Mouse (Mus musculus): ENCODE measurements around the gene Ripor3. TPM values are rescaled to one million over a fixed set of nuclear protein-coding genes. Genes with fewer than 3 reads are reported as not detected.

Ripor3 gene
- polyA plus RNA-seq, 1 experiment from 2014 or later, result 0.15 TPM

DNA sequence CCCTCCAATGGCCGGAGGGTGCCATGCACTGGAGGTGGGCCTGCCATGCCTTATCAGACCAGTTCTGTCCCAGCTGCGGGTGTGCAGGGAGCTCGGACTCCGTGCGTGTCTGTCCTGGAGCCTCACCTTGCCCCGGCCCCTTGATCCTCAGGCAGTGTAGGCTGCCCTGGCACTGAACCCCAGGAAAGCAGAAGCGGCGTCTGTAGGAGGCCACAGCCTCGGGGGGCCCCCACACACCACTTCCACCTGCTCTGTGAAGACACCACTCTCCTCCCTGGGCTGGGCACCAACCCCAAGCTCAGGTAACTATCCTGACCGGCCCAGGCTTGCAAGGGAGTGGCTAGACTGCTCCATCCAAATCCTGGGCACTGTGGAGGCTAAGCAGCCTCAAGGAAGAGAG is 30.0 kb downstream of the Ripor3 start:
- Histone ChIP-seq H3K27ac (no peak overlapping the region), H3K9ac (replicated peaks) (no peak overlapping the region), H3K36me3 (peaks cover 49% of the 10 kb centered on the region), H3K9me3 (no peaks in the 10 kb centered on the region), H3K27me3 (no peaks in the 10 kb centered on the region), H3K4me3 (replicated peaks) (no peak overlapping the region), H3K4me2 (replicated peaks) (no peak overlapping the region), H3K4me1 (replicated peaks) (no peaks in the 10 kb centered on the region)
- 90% methylated on average over 10 of the region's 10 CpGs for WGBS
- peak; percentile 15; the same call in 1 of the 2 replicates for ATAC-seq

DNA sequence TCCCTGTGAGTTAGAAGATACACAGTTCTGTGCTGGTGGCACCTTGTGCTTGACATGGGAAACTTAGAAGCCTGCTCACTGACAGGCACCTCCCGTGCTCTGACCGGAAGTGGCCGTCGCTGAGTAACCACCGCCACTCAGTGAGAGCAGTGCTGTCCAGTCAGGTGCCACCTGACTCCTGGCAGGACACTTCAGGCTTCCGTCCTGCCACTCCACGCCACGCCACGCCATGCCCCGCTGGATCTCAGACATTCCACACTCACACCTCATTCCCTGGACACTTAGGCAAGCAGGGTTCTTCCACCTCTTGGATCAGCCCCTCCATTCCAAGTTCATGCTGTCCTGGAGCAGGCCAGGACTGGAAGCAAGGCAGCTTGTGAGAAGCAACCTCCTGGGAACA is 32.1 kb downstream of the Ripor3 start:
- no peak overlapping the region for H3K9ac ChIP-seq (replicated peaks)
- no peak overlapping the region for H3K4me2 ChIP-seq (replicated peaks)
- 97% methylated on average over 10 of the region's 10 CpGs for WGBS
- H3K27me3 ChIP-seq, result no peaks in the 10 kb centered on the region
- no peak for ATAC-seq
- H3K4me1 ChIP-seq (replicated peaks), result no peaks in the 10 kb centered on the region
- no peak overlapping the region for H3K4me3 ChIP-seq (replicated peaks)
- peaks cover 71% of the 10 kb centered on the region for H3K36me3 ChIP-seq
- no peaks in the 10 kb centered on the region for H3K9me3 ChIP-seq
- H3K27ac ChIP-seq, result no peak overlapping the region

DNA sequence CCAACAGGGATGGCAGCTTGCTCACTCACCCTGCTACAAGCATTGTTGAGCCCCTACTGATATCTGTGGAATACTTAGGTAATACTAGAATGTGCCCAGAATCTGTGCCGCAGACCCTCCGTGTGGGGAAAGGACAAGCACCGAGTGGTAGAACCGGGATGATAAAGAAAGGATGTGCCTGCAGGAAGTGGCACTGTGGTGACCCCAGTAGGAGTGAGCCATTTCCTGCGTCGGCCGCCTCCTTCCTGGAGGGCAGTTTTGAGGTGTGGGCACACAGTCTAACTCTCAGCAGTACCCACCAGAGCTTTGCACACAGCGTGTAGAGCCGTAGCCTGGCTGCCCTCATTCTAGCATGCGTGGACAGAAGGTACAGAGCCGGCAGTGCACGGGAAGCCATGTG is 34.7 kb downstream of the Ripor3 start:
- H3K27me3 ChIP-seq, result no peaks in the 10 kb centered on the region
- no peak overlapping the region for H3K4me3 ChIP-seq (replicated peaks)
- H3K9ac ChIP-seq (replicated peaks), result no peak overlapping the region
- H3K4me1 ChIP-seq (replicated peaks), result no peaks in the 10 kb centered on the region
- no peak overlapping the region for H3K27ac ChIP-seq
- peaks cover 96% of the 10 kb centered on the region for H3K36me3 ChIP-seq
- 95% methylated on average over 12 of the region's 12 CpGs for WGBS
- H3K9me3 ChIP-seq, result no peaks in the 10 kb centered on the region
- no peak overlapping the region for H3K4me2 ChIP-seq (replicated peaks)
- ATAC-seq, result no peak

DNA sequence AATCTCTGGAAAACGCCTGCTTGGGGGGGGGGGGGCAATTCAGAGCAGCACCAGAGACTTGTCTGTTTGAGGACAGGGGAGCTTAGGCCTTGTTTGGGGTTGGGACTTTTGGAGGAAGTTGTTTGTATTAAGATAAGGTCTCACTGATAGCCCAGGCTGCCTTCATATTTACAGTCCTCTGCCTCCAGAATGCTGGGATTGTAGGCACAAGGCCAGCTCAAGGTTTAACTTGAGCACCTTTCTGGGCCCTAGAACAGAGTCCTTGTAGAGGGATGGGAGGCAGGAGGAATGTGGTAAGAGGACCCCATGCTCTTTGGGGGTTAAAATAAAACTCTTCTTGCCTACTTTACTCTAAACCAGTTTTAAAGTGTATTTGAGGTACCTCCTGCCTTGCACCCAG is 37.6 kb downstream of the Ripor3 start:
- 60% methylated on average over 1 of the region's 1 CpGs for WGBS
- Histone ChIP-seq H3K4me1 (replicated peaks) (no peaks in the 10 kb centered on the region), H3K27ac (no peak overlapping the region), H3K36me3 (peaks cover 100% of the 10 kb centered on the region), H3K27me3 (no peaks in the 10 kb centered on the region), H3K9me3 (no peaks in the 10 kb centered on the region), H3K4me2 (replicated peaks) (no peak overlapping the region), H3K4me3 (replicated peaks) (no peak overlapping the region), H3K9ac (replicated peaks) (no peak overlapping the region)
- ATAC-seq, result no peak

DNA sequence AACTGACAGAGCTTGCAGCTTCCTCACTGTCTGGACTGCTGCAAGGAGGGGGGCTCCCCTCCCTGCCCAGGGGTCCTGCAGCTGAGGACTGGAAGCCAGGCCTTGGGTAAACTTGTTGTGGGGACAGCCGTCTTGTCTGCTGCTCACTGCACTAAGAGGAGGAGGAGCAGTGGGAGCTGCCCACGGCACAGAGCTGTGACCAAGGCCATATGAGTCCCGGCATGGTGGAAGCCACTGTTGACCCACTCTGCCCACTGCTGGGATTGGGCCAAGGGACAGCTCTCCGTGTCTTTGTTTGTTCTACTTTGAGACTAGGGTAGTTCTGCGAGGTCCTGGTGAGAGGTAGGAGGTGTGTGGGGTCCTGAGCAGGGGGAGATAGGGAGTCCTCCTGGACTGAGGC is 38.3 kb downstream of the Ripor3 start:
- Histone ChIP-seq H3K36me3 (peaks cover 100% of the 10 kb centered on the region), H3K27ac (no peak overlapping the region), H3K9ac (replicated peaks) (no peak overlapping the region), H3K4me1 (replicated peaks) (no peaks in the 10 kb centered on the region), H3K27me3 (no peaks in the 10 kb centered on the region), H3K4me2 (replicated peaks) (no peak overlapping the region), H3K9me3 (no peaks in the 10 kb centered on the region), H3K4me3 (replicated peaks) (no peak overlapping the region)
- ATAC-seq, result no peak
- 80% methylated on average over 5 of the region's 5 CpGs for WGBS

DNA sequence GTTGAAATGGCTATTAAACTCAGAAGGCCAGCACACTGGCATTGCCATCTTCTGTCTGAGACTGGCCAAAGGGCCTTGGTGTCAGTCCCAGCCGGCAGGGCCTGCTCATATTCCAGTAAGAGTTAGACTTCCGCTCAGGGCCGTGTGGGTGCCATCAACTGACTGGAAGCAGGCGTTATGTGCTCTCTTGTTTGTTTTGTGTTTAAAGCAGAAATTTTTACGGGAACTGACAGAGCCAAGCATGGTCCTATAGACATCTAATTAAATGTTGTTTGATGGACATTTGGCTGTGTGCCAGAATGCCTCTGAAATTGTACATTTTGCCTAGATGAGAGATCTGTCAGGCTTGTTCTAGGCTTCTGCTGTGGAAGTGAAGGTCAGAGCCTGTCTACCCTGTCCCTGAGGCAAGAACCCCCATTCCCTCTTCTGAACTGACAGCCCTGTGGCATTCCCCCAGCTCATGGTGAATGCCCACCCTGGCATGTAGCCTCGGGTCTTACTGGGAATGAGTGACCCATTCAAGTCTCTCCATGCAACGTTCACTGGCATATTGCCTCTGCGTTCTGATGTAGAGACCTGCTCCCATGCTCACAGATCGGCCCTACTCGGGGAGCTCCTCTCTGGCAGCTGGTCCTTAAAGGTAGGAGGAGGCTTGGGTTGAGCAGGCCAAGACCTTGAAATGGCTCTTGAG is 40.4 kb downstream of the Ripor3 start:
- no peak overlapping the region for H3K4me3 ChIP-seq (replicated peaks)
- no peak overlapping the region for H3K27ac ChIP-seq
- H3K4me1 ChIP-seq (replicated peaks), result no peaks in the 10 kb centered on the region
- H3K9me3 ChIP-seq, result no peaks in the 10 kb centered on the region
- WGBS, result 91% methylated on average over 10 of the region's 10 CpGs
- no peak overlapping the region for H3K9ac ChIP-seq (replicated peaks)
- H3K36me3 ChIP-seq, result peaks cover 100% of the 10 kb centered on the region
- no peak for ATAC-seq
- no peak overlapping the region for H3K4me2 ChIP-seq (replicated peaks)
- no peaks in the 10 kb centered on the region for H3K27me3 ChIP-seq

DNA sequence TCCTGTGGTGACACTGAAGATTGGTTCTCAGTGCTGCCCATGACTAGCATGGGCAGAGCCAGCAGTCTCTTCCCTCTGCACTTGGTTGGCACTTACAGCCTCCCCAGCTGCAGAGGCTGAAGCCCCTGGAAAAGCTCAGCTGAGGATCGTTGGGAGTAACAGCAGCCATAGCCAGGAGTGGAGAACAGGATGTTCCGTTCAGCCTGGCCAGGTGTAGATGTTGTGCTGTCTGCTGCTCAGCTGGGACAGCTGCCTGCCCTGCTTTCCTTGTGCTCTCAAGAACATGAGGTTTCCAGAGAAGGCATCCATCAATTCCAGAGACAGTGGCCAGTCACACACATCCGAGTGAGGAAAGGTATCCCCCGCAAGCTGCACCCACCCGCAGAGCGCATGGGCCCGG is 41.9 kb downstream of the Ripor3 start:
- no peaks in the 10 kb centered on the region for H3K4me1 ChIP-seq (replicated peaks)
- no peak overlapping the region for H3K9ac ChIP-seq (replicated peaks)
- no peak overlapping the region for H3K27ac ChIP-seq
- H3K36me3 ChIP-seq, result peaks cover 100% of the 10 kb centered on the region
- H3K4me2 ChIP-seq (replicated peaks), result no peak overlapping the region
- 96% methylated on average over 7 of the region's 7 CpGs for WGBS
- H3K9me3 ChIP-seq, result no peaks in the 10 kb centered on the region
- H3K4me3 ChIP-seq (replicated peaks), result no peak overlapping the region
- no peaks in the 10 kb centered on the region for H3K27me3 ChIP-seq
- ATAC-seq, result no peak

DNA sequence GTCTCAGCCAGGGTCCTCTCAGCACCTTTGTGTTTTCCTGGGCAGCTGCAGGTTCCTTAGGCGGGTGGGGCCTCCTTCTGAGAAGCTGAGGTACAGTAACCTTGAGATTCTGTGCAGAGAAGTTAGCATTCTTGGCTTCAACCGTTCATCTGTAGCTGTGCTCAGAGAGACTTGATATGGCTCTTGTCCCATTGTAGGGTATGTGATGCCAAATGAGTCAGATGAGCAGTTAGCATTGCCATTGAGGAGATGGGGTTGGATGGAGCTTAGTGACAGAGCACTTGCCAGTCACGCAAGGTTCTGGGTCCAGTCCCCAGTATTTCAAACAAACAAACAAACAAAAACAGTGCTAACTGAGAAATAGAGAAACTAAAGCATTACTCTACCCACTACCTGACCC is 44.5 kb downstream of the Ripor3 start:
- H3K4me1 ChIP-seq (replicated peaks), result peaks cover 7% of the 10 kb centered on the region
- no peaks in the 10 kb centered on the region for H3K9me3 ChIP-seq
- H3K4me3 ChIP-seq (replicated peaks), result no peak overlapping the region
- ATAC-seq, result no peak
- 95% methylated on average over 3 of the region's 3 CpGs for WGBS
- H3K27ac ChIP-seq, result no peak overlapping the region
- no peak overlapping the region for H3K4me2 ChIP-seq (replicated peaks)
- no peaks in the 10 kb centered on the region for H3K27me3 ChIP-seq
- no peak overlapping the region for H3K9ac ChIP-seq (replicated peaks)
- H3K36me3 ChIP-seq, result peaks cover 79% of the 10 kb centered on the region

DNA sequence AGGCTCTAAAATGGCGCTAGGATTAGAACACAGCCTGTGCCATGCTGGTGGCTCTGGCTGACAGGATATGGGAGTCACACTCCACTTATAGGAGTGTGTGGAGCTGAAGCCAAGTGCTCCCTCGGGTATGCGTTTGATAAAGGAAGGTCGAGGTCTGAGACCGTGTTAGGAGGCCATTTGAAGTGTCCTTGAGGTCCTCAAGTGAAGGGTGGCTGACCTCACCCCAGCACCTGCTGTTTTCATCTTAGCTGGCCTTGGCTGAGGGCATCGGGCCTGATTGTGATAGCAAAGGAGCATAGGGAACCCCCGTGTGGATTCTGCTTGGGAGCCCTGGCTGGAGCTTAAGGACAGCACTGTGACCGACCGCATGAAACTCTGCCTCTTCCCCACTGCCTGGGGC is 46.1 kb downstream of the Ripor3 start:
- H3K4me1 ChIP-seq (replicated peaks), result peaks cover 18% of the 10 kb centered on the region
- WGBS, result 92% methylated on average over 9 of the region's 9 CpGs
- H3K9ac ChIP-seq (replicated peaks), result no peak overlapping the region
- H3K4me3 ChIP-seq (replicated peaks), result no peak overlapping the region
- no peaks in the 10 kb centered on the region for H3K27me3 ChIP-seq
- no peak overlapping the region for H3K27ac ChIP-seq
- no peak overlapping the region for H3K4me2 ChIP-seq (replicated peaks)
- ATAC-seq, result no peak
- H3K9me3 ChIP-seq, result no peaks in the 10 kb centered on the region
- peaks cover 63% of the 10 kb centered on the region for H3K36me3 ChIP-seq

DNA sequence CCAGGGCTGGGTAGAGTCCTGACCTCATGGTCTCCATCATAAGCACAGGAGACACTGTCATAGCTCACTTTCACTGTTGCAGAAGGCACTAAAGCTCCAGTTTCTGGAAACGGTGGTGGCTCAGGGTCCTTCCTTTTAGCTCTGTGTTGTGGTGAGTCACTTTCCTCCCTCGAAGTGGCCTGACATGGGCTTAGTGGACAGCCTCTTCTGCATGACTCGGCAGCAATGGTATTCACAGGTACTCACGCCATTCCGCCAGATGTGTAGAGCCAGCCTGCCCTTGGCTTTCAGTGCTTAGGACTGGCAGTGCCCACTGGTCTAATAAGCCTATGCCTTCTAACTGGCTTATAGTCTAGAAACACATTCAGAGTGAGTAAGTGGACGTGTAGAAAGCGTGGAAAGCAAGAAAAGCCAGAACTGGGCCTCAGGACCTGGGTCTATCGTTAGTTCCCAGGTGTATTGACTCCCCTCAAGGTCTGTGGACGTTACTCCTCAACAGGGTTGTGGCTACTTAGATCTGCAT is 46.6 kb downstream of the Ripor3 start:
- H3K9me3 ChIP-seq, result no peaks in the 10 kb centered on the region
- 92% methylated on average over 9 of the region's 9 CpGs for WGBS
- no peak overlapping the region for H3K9ac ChIP-seq (replicated peaks)
- H3K27ac ChIP-seq, result no peak overlapping the region
- no peak overlapping the region for H3K4me2 ChIP-seq (replicated peaks)
- no peaks in the 10 kb centered on the region for H3K27me3 ChIP-seq
- no peak for ATAC-seq
- peaks cover 58% of the 10 kb centered on the region for H3K36me3 ChIP-seq
- H3K4me1 ChIP-seq (replicated peaks), result peaks cover 22% of the 10 kb centered on the region
- H3K4me3 ChIP-seq (replicated peaks), result no peak overlapping the region

DNA sequence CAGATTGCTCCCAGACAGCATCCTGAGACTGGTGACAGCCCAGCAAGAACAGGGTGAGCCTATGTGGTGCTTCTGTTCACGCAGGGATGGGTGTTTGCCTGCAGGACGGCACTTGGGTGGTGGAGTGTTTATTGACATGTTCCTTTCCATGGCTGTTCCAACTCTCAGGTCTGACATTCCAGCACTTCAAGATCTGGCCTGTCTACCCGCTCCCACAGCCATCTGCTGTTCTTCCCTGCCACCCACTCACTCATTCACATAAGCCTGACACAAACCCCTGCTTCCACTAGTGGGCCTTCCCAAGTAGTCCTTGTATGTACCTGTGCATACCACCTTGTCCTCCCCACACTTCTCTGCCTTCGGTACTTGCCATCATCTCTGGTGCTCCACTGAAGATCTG is 47.2 kb downstream of the Ripor3 start:
- no peak overlapping the region for H3K4me2 ChIP-seq (replicated peaks)
- H3K9me3 ChIP-seq, result no peaks in the 10 kb centered on the region
- 87% methylated on average over 4 of the region's 4 CpGs for WGBS
- H3K27me3 ChIP-seq, result no peaks in the 10 kb centered on the region
- ATAC-seq, result no peak
- H3K27ac ChIP-seq, result no peak overlapping the region
- no peak overlapping the region for H3K9ac ChIP-seq (replicated peaks)
- peaks cover 52% of the 10 kb centered on the region for H3K36me3 ChIP-seq
- peaks cover 29% of the 10 kb centered on the region for H3K4me1 ChIP-seq (replicated peaks)
- H3K4me3 ChIP-seq (replicated peaks), result no peak overlapping the region

DNA sequence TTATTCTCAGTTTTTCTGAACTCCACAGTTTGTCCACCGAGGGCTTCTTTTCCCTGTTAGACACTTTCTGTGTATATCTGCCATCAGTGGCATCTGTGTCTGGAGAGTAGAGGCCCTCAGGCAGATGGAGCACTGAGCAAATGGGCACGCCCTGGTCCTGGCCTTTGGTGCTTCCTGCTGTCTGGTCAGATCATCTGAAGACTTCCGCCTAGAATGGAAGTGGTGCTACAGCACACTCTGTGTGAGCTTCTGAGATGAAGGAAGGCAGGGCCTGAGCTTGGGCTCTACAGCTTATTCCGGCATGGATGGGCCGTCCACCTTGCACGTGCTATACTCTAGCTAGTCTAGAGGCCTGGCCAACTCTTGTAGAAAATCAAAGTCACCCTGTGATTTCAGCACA is 48.1 kb downstream of the Ripor3 start:
- 95% methylated on average over 6 of the region's 6 CpGs for WGBS
- Histone ChIP-seq H3K27me3 (no peaks in the 10 kb centered on the region), H3K9me3 (no peaks in the 10 kb centered on the region), H3K4me2 (replicated peaks) (no peak overlapping the region), H3K27ac (no peak overlapping the region), H3K4me1 (replicated peaks) (peaks cover 36% of the 10 kb centered on the region), H3K9ac (replicated peaks) (no peak overlapping the region), H3K4me3 (replicated peaks) (no peak overlapping the region), H3K36me3 (peaks cover 44% of the 10 kb centered on the region)
- ATAC-seq, result no peak

DNA sequence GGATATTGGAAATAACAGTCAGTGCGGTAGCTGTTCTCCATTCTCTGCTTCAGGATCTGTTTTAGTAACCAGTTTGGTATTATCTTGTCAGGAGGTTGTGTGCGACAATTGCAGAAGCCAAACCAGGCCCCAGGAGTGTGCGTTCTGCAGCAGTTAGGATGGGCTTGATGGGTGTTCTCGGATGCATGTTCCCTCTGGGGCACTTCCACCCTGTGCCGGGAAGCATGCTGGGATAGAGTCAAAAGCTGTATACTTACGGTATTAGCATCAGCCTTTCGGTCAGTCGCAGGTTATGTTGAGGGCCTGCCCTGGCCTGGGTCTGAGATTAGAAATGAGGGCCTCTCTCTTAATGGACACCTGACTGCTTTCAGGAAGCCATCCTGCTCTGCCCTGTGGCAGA is 49.8 kb downstream of the Ripor3 start:
- Histone ChIP-seq H3K4me1 (replicated peaks) (peaks cover 36% of the 10 kb centered on the region), H3K9ac (replicated peaks) (no peak overlapping the region), H3K4me2 (replicated peaks) (no peak overlapping the region), H3K36me3 (peaks cover 26% of the 10 kb centered on the region), H3K27ac (no peak overlapping the region), H3K9me3 (no peaks in the 10 kb centered on the region), H3K4me3 (replicated peaks) (no peak overlapping the region), H3K27me3 (no peaks in the 10 kb centered on the region)
- WGBS, result 89% methylated on average over 8 of the region's 8 CpGs
- ATAC-seq, result no peak
